Mouse (Mus musculus) gastrocnemius, postnatal 10 days (tissue): ENCODE measurements around the gene Wrap53. TPM values are rescaled to one million over a fixed set of nuclear protein-coding genes. Genes with fewer than 3 reads are reported as not detected.
A peak's percentile ranks its signal among the peaks of the same experiment; 100 is the strongest.
"Not testable (repeated sequence)": the region's sequence is repeated elsewhere in the genome, so short reads cannot be mapped to it uniquely, and the experiment has no call there.

Experiments used
- DNase-seq: peaks from one replicate; pipeline ENCODE4 v3.0.0; 2021; ENCODE audit warnings: mixed read lengths
- total RNA-seq, 2 experiments: library from RNA; stranded (reverse); gene quantifications; 2 replicates each; pipeline ENCODE4 v1.2.3; 2021

The Wrap53 gene
- total RNA-seq, 2 experiments from 2014 or later: 4.3 to 5.5 TPM

DNA sequence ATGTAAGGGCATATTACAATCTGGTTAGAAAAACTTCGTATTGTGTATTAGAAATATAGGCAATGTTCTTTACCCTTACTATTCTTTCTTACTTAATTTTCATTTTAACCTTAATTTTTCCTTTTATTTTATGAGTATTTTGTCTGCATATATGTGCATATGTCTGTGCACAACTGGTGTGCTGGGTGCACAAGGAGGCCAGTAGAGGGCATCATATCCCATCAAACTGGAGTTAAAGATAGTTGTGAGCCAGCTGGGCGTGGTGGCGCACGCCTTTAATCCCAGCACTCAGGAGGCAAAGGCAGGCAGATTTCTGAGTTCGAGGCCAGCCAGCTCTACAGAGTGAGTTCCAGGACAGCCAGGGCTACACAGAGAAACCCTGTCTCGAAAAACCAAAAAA is 49.3 kb downstream of the Wrap53 start:
- DNase-seq: not testable (repeated sequence)

GRCm38 (mm10) chr11:69530281-69530680 is 49.8 kb downstream of the Wrap53 start:
- not testable (repeated sequence) for DNase-seq

GRCm38 (mm10) chr11:69528031-69528390 is 52.0 kb downstream of the Wrap53 start:
- no peak for DNase-seq

DNA sequence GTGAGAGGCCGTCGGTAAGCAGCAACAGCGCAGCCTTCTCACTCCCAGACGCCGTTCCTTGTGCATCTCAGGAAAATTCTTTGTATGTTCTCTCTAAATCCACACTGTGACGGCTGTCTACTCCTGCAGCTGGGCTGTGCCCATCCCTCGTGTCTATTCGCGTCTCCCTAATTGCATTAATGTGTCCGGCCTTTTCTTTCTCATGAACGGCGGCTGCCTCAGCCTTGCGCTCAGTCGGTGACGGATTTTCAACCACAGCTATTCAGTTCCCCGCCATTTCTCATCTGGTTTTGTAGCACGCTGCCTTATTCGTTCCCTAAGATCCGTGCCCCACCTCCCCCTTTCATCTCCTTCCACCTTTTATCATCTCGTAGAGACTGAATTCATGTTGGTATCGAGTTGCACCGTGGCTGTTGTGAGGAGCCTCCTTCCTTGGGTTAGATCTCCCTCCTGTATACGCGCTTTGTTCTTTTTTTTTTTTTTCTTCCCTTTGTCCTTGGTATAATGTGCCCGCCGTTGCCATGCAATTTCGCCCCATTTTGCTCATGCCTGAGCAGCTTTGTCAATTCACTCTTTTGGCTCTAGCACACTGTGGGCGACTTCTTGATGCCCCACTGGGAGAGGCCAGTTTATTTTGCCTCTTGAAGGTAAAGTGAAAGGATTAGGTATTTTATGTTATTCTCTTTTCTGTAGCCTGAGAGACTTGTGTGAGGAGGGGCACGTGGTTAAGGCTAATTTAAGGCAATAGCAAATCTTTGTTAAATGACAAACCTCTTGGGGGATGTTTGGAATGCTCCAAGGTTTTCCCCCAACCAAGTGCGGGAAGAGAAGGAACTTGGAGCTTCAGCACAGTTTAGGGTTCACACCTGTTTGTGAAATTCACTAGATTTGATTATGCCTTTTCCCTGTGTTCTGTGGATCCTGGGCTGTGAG is 52.7 kb downstream of the Wrap53 start:
- no peak for DNase-seq

DNA sequence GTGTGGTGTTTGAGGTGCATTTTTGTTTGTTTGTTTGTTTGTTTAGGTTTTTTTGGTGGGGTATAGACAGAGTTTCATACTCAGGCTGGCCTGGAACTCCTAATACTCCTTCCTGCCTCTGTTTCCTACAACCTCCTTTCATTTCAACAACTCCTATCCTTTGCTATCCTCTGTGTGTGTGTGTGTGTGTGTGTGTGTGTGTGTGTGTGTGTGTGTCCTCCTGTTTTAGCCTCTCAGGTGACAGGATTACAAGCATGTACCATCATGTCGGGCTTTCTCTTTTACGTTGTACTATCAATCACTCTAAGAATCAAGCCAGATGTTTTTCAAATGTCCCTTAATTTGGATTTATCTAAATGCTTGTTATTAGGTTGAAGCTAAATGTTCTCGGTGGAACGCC is 53.4 kb downstream of the Wrap53 start:
- no peak for DNase-seq

- DNase-seq: no peak
These were observed 54.4 kb downstream of the Wrap53 start for GRCm38 (mm10) chr11:69525661-69526060.

DNA sequence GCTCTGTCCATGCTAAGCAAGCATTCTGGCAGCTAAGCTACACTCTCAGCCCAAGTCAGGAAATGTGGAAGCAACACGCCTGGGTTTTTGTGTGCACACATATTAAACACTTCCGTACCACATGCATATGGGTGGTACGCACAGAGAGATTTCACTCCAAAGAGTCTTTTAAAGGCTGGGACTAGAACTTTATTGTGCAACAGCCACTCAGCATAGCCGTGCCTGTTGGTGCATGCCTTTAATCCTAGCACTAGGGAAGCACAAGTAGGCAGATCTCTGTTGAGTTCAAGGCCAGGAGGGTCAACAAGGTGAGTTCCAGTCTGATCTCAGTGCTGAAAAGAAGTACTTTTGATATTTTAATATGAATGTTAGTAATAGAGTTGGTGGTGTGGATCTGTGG is 56.4 kb downstream of the Wrap53 start:
- DNase-seq: no peak

DNA sequence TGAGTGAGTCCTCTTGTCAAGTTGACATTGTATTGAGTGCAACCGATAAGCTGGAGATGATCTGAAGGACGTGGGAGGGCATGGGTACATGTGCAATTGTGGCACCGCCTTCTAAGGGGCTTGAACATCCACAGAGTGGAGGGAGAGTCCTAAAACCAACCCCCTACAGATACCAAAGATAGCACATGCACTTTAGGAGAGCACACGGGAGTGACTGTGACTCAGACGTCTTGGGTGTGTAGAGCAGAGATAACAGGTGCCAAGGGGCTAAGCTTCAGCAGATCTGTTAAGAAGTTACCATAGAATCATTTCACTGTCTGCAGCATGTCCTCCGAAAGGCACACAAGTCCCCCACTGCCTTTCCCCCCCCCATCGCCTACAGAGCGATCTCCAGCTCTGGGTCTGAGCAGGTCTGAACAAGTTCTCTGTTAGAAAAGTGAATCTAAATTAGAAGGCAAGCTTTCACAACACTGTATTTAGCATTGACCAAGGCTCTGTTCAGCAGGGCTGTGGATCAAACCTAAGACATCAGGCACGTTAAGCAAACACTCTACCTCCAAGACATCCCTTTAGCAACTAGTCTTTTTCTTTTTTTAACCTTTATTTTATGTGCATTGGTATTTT is 58.4 kb downstream of the Wrap53 start:
- DNase-seq: no peak

DNA sequence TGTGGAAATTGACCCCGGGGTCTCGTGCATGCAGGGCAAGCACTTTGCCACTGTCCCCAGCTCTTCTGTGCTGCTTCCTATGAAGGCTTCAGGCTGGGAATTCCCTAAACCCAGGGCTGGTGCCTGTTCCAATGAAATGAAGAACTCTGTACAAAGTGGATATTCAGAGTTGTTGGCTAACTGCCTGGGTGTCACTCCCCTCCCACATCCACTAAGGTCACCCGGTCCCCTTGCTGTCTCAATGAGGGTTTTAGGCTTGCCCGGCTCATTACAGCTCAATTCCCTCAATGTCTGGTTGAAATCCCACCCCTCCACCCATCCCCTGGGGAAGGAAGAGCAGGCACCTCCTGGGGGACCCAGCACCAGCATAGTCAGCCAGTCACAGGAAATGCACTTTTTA is 60.1 kb downstream of the Wrap53 start:
- no peak for DNase-seq

DNA sequence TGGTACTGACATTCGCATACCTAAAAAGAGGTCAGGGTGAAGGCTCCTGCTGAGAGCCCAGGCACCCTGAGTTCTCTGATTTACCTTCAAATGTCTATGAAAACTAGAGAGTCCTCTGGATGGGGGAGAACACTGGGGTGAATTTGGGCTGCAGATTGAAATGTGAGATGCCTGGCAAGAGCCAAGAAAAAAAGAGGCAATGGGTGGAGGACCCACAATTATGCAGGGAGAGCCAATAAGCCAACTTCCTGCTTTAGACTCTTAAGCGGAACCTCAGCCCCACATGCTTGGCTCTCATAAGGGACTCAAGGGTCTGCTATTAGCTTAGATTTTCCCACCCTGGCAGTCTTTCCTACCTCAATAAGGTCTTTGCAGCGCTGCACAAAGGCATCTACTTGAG is 63.4 kb downstream of the Wrap53 start:
- no peak for DNase-seq

- no peak for DNase-seq
These were observed 63.9 kb downstream of the Wrap53 start for GRCm38 (mm10) chr11:69516151-69516640.

DNA sequence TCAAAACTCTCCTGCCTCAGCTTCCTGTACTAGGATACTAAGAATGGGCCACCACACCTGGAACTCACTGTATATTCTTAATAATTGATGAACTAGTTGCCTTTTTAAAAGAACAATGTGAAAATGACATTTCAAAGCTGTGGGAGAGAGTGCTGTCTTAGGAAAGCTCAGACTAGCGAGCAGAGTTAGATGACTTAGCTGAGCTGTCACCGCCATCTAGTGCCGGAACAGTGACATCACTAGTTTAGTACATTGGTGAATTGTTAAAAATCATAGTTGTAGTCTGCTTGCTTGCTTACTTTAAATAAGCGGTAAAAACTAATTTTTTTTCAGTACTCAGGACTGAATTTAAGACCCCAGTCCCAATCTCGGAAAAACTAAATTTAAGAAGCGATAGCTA is 66.2 kb downstream of the Wrap53 start:
- DNase-seq: peak; percentile 62

Other genes starting within 250 kb of the Wrap53 start
- 1 to 10 TPM in 1 of 2 experiments, under 1 TPM in 1; 0.85 to 2.1 TPM for gene Rnf227, start 239.8 kb downstream of the Wrap53 start, total RNA-seq
- gene Chd3, start 210.8 kb downstream of the Wrap53 start, total RNA-seq: 10 to 100 TPM; 39.0 to 59.5 TPM
- 10 to 100 TPM; 83.8 to 94.5 TPM for gene Naa38, start 184.8 kb downstream of the Wrap53 start, total RNA-seq
- 10 to 100 TPM; 18.8 to 22.3 TPM for gene Cyb5d1, start 184.6 kb downstream of the Wrap53 start, total RNA-seq
- gene Tmem88, start 182.0 kb downstream of the Wrap53 start, total RNA-seq: 10 to 100 TPM; 14.0 to 15.7 TPM
- 10 to 100 TPM; 35.9 to 47.5 TPM for gene Kdm6b, start 166.6 kb downstream of the Wrap53 start, total RNA-seq
- gene Dnah2, start 31.1 kb downstream of the Wrap53 start, total RNA-seq: 1 to 10 TPM in 1 of 2 experiments, under 1 TPM in 1; 0.07 to 1.1 TPM
- 1 to 10 TPM; 1.6 to 2.3 TPM for gene Efnb3, start 20.1 kb downstream of the Wrap53 start, total RNA-seq
- 10 to 100 TPM; 30.9 to 41.2 TPM for gene Trp53, start 104 bp upstream of the Wrap53 start, total RNA-seq
- 100 to 1,000 TPM; 351 to 394 TPM for gene Atp1b2, start 25.7 kb upstream of the Wrap53 start, total RNA-seq
- gene Shbg, start 37.6 kb upstream of the Wrap53 start, total RNA-seq: under 1 TPM in 1 of 2 experiments, not detected in 1; 0.54 TPM
- gene Sat2, start 41.8 kb upstream of the Wrap53 start, total RNA-seq: 1 to 10 TPM; 5.6 to 5.7 TPM
- gene Fxr2, start 52.7 kb upstream of the Wrap53 start, total RNA-seq: 10 to 100 TPM; 66.3 to 85.0 TPM
- under 1 TPM in 1 of 2 experiments, not detected in 1; 0.32 TPM for gene Sox15, start 75.1 kb upstream of the Wrap53 start, total RNA-seq
- 10 to 100 TPM; 21.1 to 21.3 TPM for gene Mpdu1, start 82.4 kb upstream of the Wrap53 start, total RNA-seq
- gene Cd68, start 85.9 kb upstream of the Wrap53 start, total RNA-seq: 10 to 100 TPM in 1 of 2 experiments, 1 to 10 TPM in 1; 6.1 to 14.1 TPM
- 100 to 1,000 TPM; 216 to 234 TPM for gene Eif4a1, start 92.2 kb upstream of the Wrap53 start, total RNA-seq
- 10 to 100 TPM; 29.5 to 36.0 TPM for gene Senp3, start 101.8 kb upstream of the Wrap53 start, total RNA-seq
- gene Tnfsf13, start 105.5 kb upstream of the Wrap53 start, total RNA-seq: 1 to 10 TPM; 1.6 to 2.1 TPM
- 10 to 100 TPM; 15.9 to 17.6 TPM for gene Tnfsf12, start 115.6 kb upstream of the Wrap53 start, total RNA-seq
- 1 to 10 TPM; 2.9 to 4.5 TPM for gene Tnfsfm13, start 115.8 kb upstream of the Wrap53 start, total RNA-seq
- gene Polr2a, start 178.4 kb upstream of the Wrap53 start, total RNA-seq: 10 to 100 TPM; 45.9 to 49.4 TPM
- not detected for gene Slc35g3, start 181.7 kb upstream of the Wrap53 start, total RNA-seq
- 10 to 100 TPM; 21.0 to 29.3 TPM for gene Zbtb4, start 185.7 kb upstream of the Wrap53 start, total RNA-seq
- gene Chrnb1, start 215.7 kb upstream of the Wrap53 start, total RNA-seq: 100 to 1,000 TPM; 105 to 124 TPM
- gene Fgf11, start 221.6 kb upstream of the Wrap53 start, total RNA-seq: 10 to 100 TPM; 10.5 to 12.2 TPM
- gene Tmem102, start 225.4 kb upstream of the Wrap53 start, total RNA-seq: not detected
- gene Gm39566, start 235.0 kb upstream of the Wrap53 start, total RNA-seq: not detected
- not detected for gene Spem2, start 238.2 kb upstream of the Wrap53 start, total RNA-seq
- gene Spem1, start 241.9 kb upstream of the Wrap53 start, total RNA-seq: not detected